18 mouse cellular contexts compared by ENCODE assay signal in the genomic region with DNA sequence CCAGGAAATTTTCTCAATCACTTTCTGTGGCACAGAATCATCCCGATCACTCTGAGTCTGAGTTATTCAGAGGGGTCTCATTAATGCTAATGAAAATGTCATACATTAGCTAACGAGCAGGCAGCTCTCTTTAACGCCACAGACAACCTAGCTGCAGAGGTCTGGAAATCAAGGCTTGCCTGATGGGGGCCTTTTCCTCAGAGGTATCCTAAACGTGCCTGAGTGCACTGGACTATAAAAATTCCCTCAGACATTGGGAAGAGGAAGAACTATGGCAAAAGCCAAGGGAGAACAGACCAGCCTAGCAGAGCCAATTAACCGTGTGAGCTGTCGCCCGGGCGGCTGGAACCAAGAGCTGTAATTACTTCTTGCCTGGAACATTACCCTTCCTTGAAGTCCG.
DNase-seq lines count a peak whose midpoint lies in the region; ATAC-seq and TF ChIP-seq lines count a peak whose summit lies in the region.
"Had no signal": no experiment of that assay in that cellular context is flagged by ENCODE, and none has a peak within 500 bp of the region (broad histone marks: within the 10 kb centered on the region; RNA-seq: fewer than 3 reads in every experiment).

No protein-coding gene starts in this region.

- H3K36me3 ChIP-seq in kidney, embryonic 14.5 days (ENCODE audit: control insufficient read depth, insufficient read depth, low read length) = no peaks in the 10 kb centered on the region
- H3K36me3 ChIP-seq in forebrain, postnatal 0 days (ENCODE audit: insufficient read depth) = no peaks in the 10 kb centered on the region
- H3K36me3 ChIP-seq: embryonic facial prominence, embryonic 13.5 days; limb, embryonic 13.5 days had no signal

- no peak for TF ChIP-seq CTCF in brain, embryonic 14.5 days (IDR thresholded peaks at IDR 0.05; ENCODE audit: borderline replicate concordance, extremely low read depth, insufficient read depth, insufficient read length)
- no peak for TF ChIP-seq CTCF in forebrain, postnatal 0 days (IDR thresholded peaks at IDR 0.05; ENCODE audit: low read depth)

- DNase-seq in kidney, postnatal 10 days = no peak
- peak; percentile 12 for DNase-seq in Muller cell, postnatal 12 days (ENCODE audit: inconsistent ontology term)
- DNase-seq in brain, embryonic 14.5 days (ENCODE audit: low read depth) = peak; percentile 66
- DNase-seq in forebrain, postnatal 0 days = no peak
- DNase-seq in thymus, postnatal 14 days = no peak
- no peak for DNase-seq in layer of hippocampus, postnatal 10 days (ENCODE audit: low spot score in 2 of 2)
- DNase-seq in urinary bladder, postnatal 25 days (ENCODE audit: low spot score) = no peak
- DNase-seq: cerebellum, adult 18-20 months; thymus, postnatal 4 days had no signal

- peak; percentile 39; the same call in 1 of the 2 replicates for ATAC-seq in kidney, embryonic 14.5 days (ENCODE audit: low FRiP score, low TSS enrichment)
- ATAC-seq in forebrain, postnatal 0 days = peak; percentile 23; the same call in 1 of the 2 replicates
- ATAC-seq: intestine, postnatal 0 days; midbrain, embryonic 16.5 days had no signal

- H3K27me3 ChIP-seq in kidney, embryonic 14.5 days (ENCODE audit: control insufficient read depth, insufficient read depth, low read length) = no peaks in the 10 kb centered on the region
- H3K27me3 ChIP-seq in forebrain, postnatal 0 days (ENCODE audit: insufficient read depth, low read length) = no peaks in the 10 kb centered on the region
- H3K27me3 ChIP-seq: embryonic facial prominence, embryonic 13.5 days; limb, embryonic 13.5 days had no signal

- no peaks in the 10 kb centered on the region for H3K9me3 ChIP-seq in kidney, embryonic 14.5 days (ENCODE audit: control insufficient read depth, low read length)
- no peaks in the 10 kb centered on the region for H3K9me3 ChIP-seq in forebrain, postnatal 0 days (ENCODE audit: low read length)
- H3K9me3 ChIP-seq: embryonic facial prominence, embryonic 13.5 days; limb, embryonic 13.5 days had no signal

- no peaks in the 10 kb centered on the region for H3K4me1 ChIP-seq in kidney, embryonic 14.5 days (ENCODE audit: control insufficient read depth, insufficient read depth, low read length)
- H3K4me1 ChIP-seq in forebrain, postnatal 0 days (ENCODE audit: insufficient read depth) = no peaks in the 10 kb centered on the region
- H3K4me1 ChIP-seq: embryonic facial prominence, embryonic 13.5 days; limb, embryonic 13.5 days had no signal

- H3K4me2 ChIP-seq in kidney, embryonic 14.5 days (replicated peaks; ENCODE audit: low read depth, low read length) = no peak overlapping the region
- H3K4me2 ChIP-seq in forebrain, postnatal 0 days (ENCODE audit: low read depth) = no peak overlapping the region
- H3K4me2 ChIP-seq: embryonic facial prominence, embryonic 13.5 days; heart, embryonic 11.5 days; limb, embryonic 13.5 days had no signal

- TF ChIP-seq POLR2A in brain, embryonic 14.5 days (IDR thresholded peaks at IDR 0.05; ENCODE audit: borderline replicate concordance, extremely low read depth, insufficient read depth, insufficient read length, poor library complexity, severe bottlenecking) = no peak

- H3K27ac ChIP-seq in kidney, embryonic 14.5 days (ENCODE audit: low read depth, low read length) = no peak overlapping the region
- no peak overlapping the region for H3K27ac ChIP-seq in forebrain, postnatal 0 days (ENCODE audit: low read depth, low read length)
- H3K27ac ChIP-seq: embryonic facial prominence, embryonic 13.5 days; layer of hippocampus, adult 2 months; left cerebral cortex, adult 2 months; limb, embryonic 13.5 days; liver, embryonic 14.5 days had no signal

- no peak overlapping the region for H3K9ac ChIP-seq in kidney, embryonic 14.5 days (ENCODE audit: low read depth, low read length)
- H3K9ac ChIP-seq in forebrain, postnatal 0 days = no peak overlapping the region
- H3K9ac ChIP-seq: embryonic facial prominence, embryonic 13.5 days; limb, embryonic 13.5 days; liver, embryonic 14.5 days had no signal

- 26% methylated on average over 9 of the region's 9 CpGs for WGBS in kidney, embryonic 14.5 days
- WGBS in forebrain, postnatal 0 days = 17% methylated on average over 9 of the region's 9 CpGs

- no peak overlapping the region for H3K4me3 ChIP-seq in kidney, embryonic 14.5 days (ENCODE audit: low read length)
- H3K4me3 ChIP-seq in forebrain, postnatal 0 days (ENCODE audit: low read depth, low read length) = no peak overlapping the region
- H3K4me3 ChIP-seq: embryonic facial prominence, embryonic 13.5 days; layer of hippocampus, adult 2 months; left cerebral cortex, adult 2 months; limb, embryonic 13.5 days had no signal

Comparison
In these comparisons a context has a peak if more than half of its experiments do, and no peak if none do; other contexts are left out.
1. DNase-seq: peak in Muller cell, postnatal 12 days (single experiment) and brain, embryonic 14.5 days (single experiment); none in kidney, postnatal 10 days (single experiment), forebrain, postnatal 0 days (single experiment), thymus, postnatal 14 days (single experiment), layer of hippocampus, postnatal 10 days (0 of 2) and urinary bladder, postnatal 25 days (single experiment).